Mouse (Mus musculus) naive thymus-derived CD4-positive, alpha-beta T cell, adult 2 months (primary cell): ENCODE results near the gene Gm27029.
"Not testable (repeated sequence)": the region's sequence is repeated elsewhere in the genome, so short reads cannot be mapped to it uniquely, and the experiment has no call there.

Experiments used
- DNase-seq: peaks from one replicate; pipeline ENCODE4 v3.0.0-alpha.2; 2011; ENCODE audit warnings: low read depth

The Gm27029 gene

GRCm38 (mm10) chr11:101455627-101456026, 31.0 kb upstream of the Gm27029 start:
- no peak for DNase-seq

DNA sequence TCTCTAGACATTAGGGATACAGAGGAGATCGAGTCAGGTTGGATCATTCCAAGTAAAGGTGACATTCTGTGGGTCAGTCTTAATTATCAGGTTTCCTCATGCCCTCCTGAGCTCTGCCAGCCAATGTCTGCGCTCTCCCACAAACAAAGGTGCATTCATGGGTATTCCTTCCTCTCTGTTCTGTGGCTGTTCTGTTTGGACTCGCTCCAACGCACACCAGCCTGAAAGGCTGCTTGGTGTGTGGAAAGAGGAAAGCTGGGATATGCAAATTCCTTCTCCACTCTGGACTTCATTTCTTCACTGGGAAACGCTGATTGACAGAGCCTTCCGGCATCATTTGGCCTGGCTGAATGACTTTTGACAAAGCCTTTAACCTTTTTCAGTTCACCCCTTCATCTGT, 30.1 kb upstream of the Gm27029 start:
- DNase-seq = no peak

GRCm38 (mm10) chr11:101452093-101452774, 27.6 kb upstream of the Gm27029 start:
- no peak for DNase-seq

DNA sequence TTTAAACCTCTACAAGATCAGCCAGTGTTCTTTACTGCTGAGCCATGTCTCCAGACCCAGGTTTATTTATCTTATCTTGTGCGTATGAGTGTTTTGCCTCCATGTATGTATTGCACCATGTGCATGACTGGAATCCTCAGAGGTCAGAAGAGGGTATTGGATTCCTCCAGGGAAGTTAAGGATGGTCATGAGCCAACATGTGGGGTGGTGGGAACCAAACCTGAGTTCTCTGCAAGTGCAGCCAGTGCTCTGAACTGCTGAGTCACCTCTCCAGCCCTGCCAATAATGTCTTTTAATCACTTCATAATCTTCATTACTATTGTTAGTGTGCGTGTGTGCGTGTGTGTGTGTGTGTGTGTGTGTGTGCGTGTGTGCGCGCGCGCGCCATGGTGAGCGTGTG, 26.9 kb upstream of the Gm27029 start:
- DNase-seq = no peak

- DNase-seq = peak; percentile 59
Observed at GRCm38 (mm10) chr11:101450394-101450793, 25.8 kb upstream of the Gm27029 start.

DNA sequence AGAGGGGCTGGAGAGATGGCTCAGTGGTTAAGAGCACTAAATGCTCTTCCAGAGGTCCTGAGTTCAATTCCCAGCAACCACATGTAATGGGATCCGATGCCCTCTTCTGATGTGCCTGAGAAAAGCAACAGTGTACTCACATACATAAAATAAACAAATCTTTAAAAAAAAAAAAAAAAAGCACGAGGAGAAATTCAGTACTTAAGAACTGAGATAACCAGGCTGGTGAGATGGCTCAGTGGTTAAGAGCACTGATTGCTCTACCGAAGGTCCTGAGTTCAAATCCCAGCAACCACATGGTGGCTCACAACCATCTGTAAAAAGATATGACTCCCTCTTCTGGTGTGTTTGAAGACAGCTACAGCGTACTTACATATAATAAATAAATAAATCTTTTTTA, 25.0 kb upstream of the Gm27029 start:
- not testable (repeated sequence) for DNase-seq

DNA sequence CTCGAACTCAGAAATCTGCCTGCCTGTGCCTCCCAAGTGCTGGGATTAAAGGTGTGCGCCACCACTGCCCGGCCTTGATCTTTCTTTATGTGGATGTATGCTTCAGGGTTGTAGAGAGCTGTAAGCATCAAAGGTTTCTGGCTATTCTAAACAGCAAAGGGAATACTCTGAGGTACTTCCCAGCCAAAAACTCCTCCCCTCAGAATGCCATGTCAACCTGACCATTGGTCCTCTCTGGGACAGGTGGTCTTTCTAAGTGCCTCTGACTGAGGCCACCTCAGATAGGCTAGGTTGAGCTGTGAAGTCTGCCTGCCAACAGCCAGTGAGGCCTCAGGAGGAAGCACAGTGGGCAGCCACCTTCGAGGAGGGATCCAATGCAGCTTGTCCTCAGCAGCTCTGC, 24.3 kb upstream of the Gm27029 start:
- DNase-seq = peak; percentile 41

GRCm38 (mm10) chr11:101448274-101448746, 23.7 kb upstream of the Gm27029 start, which contains the start of gene Ifi35:
Gene Ifi35 (plus strand): TSS chr11:101448407.
- peak; percentile 89 for DNase-seq

GRCm38 (mm10) chr11:101447786-101448185, 23.2 kb upstream of the Gm27029 start:
- DNase-seq = peak; percentile 63

- not testable (repeated sequence) for DNase-seq
Observed at GRCm38 (mm10) chr11:101446860-101447259, 22.3 kb upstream of the Gm27029 start.

- no peak for DNase-seq
Observed at GRCm38 (mm10) chr11:101446319-101446718, 21.7 kb upstream of the Gm27029 start.

DNA sequence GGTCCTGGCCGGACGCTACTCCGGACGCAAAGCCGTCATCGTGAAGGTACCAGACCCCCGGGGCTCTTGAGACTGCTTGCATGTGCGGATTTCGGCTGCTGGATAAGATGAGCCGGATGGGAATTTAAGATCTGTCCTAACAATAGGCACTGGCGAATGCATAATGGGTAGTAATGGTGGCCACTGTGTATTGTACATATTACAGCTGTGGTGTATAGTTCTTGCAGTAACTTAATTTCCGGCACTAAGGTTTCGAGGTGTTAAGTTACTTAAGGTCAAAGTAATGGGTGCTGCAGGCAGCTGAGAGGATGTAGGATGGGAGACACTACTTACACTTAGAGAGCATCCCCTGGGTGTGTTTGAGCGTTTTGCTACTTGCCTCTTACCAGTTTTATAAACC, 18.2 kb upstream of the Gm27029 start:
- DNase-seq = no peak

DNA sequence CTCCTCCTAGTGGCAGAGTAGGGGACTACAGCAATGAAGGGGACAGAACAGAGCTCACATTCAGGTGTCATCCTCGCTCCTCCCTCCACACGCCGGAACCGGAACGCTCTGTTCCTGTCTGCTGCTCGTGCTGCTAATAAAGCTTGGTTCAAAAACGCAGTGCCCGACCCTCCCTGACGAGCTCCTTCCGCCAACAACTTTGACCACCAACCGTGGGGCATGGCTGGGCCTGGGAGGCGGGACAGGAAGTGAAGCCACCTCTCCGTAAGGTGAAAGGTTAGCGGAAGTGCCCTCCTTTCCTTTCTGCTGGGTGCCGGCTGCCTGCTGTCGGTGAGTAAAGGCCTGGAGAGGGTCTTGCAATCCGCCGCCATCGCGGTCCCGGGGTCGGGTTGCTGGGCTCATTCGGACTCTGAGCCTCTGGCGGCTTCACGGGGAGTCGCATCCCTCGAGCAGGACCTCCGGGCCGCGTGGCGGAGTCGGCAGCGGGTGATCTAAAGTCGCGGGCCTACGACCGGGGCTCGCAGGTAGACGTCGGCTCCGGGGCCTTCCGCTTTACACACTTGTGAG, 17.6 kb upstream of the Gm27029 start, which contains the start of gene Rpl27:
TSS of gene Rpl27 (plus strand) at position 172 of the 567 bp plus-strand sequence.
- peak; percentile 99 for DNase-seq

DNA sequence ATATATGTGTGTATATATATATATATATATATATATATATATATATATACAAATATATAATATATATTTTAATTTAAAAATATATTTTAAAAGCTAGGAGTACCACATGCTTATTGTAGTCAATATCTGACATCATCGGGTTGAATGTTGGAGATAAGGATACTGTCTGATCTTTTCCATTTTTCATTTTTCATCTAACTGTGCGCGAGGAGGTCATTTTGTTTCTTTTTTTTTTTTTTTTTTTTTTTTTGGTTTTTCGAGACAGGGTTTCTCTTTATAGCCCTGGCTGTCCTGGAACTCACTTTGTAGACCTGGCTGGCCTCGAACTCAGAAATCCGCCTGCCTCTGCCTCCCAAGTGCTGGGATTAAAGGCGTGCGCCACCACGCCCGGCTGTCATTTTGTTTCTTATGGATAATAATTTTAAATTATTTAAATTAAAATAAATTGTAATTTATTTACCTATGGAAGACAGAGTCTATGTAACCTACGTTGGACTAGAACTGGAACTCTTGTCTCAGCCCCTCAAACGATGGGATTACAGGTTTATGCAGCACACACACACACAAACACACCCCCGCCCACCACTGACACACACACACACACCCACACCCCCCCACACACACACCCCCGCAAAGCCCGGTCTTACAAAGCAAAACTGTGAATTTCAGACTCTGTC, 17.0 kb upstream of the Gm27029 start:
- not testable (repeated sequence) for DNase-seq

DNA sequence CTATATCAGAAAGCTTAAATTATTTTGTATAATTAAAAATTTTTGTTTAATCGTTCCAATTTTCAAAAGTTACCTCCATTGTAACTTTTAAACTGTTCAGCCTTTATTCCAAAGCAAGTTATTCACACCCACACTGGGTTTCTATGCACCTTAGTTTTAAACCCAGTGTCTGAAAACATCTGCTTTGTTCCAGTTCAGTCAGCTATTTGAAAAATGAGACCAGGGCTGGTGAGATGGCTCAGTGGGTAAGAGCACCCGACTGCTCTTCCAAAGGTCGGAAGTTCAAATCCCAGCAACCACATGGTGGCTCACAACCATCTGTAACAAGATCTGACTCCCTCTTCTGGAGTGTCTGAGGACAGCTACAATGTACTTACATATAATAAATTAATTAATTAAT, 13.4 kb upstream of the Gm27029 start:
- DNase-seq = not testable (repeated sequence)

DNA sequence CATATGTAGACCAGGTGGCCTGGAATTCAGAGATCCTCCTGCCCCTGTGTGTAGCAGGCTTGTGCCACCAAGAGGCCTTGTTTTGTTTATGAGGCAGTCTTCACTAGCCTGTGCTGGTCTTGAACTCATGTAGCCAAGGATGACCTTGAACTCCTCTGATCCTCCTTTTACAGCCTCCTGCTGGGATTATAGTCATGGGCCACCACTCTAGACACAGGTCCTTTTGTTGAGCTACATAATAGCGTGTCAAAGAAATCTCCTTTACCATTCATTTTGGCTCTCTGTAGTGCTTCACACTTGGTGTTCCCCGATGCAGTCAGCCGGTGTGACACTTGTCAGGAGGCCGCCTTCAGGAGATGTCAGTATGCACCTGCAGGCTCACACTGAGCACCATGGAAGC, 12.3 kb upstream of the Gm27029 start:
- DNase-seq = no peak

DNA sequence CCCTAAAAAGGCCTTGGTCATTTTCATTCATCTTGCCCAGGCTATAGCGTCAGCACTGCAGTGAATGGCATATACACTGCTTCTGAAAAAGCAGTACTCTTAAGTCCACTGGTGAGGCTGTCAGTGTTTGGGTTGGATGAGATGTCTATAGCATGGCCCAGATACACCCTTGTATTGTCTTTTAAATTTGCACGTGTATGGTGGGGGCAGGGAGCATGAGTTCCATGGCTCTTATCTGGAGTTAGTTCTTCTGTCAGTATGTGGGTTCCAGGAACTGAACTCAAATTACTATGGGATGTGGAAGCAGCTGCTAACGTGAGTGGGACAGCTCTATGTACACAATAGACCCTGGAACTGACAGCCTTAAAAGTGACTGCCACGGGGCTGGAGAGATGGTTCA, 11.2 kb upstream of the Gm27029 start:
- DNase-seq = no peak

DNA sequence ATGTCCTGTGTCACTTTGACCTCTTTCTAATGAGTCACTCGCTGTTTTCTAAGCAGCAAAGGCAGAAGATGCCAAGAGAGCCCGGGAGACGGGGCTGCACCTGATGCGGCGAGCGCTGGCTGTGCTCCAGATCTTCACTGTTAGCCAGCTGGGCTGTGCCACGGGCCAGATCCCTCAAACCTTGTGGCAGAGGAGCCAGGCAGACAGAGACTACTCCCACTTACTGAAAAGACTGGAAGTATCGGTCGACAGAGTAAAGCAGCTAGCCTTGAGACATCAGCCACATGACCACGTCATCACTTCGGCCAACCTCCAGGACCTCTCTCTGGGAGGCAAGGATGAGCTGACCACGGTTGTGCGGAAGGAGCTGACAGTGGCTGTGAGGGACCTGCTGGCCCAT, 8.8 kb upstream of the Gm27029 start:
- DNase-seq = no peak

DNA sequence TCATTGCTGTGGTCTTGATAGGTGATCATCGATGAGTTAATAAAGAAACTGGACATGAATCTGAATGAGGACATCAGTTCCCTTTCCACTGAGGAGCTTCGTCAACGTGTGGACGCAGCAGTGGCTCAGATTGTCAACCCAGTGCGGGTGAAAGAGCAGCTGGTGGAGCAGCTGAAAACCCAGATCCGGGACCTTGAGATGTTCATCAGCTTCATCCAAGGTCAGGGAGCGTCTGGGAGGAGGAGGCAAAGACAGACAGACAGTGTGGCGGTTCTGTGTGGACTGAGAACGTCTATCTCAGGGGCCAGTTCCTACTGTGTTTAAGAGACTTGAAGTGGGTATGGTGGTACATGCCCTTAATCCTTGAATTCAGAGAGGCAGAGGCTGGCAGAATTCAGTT, 6.7 kb upstream of the Gm27029 start:
- no peak for DNase-seq

GRCm38 (mm10) chr11:101426165-101426564, 1.6 kb upstream of the Gm27029 start:
- no peak for DNase-seq

- DNase-seq = peak; percentile 97
Observed at GRCm38 (mm10) chr11:101424925-101425813, 573 bp upstream of the Gm27029 start, which contains the start of the genes Rundc1 and Ptges3l. Gene Rundc1 (plus strand): TSS chr11:101425085. Gene Ptges3l (minus strand): TSS chr11:101425333.

DNA sequence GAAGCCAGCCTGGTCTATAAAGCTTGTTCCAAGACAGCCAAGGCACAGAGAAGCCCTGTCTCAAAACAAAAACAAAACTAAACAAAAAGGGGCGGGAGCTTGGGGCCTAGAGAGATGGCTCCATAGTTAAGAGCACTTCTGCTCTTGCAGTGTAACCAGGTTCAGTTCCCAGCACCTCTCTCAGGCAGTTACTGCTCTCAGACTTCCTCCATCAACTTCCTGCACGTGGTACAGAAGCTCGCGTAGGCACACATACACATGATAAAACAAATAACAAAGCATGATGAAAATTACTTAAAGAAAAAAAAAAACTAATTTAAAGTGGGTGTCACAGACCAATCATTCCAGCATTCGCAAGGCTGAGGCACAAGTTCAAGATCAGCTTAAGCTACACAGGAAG, 4.4 kb downstream of the Gm27029 start:
- DNase-seq = no peak
